Mouse (Mus musculus): Measurements from ENCODE around the gene Nodal.

DNA sequence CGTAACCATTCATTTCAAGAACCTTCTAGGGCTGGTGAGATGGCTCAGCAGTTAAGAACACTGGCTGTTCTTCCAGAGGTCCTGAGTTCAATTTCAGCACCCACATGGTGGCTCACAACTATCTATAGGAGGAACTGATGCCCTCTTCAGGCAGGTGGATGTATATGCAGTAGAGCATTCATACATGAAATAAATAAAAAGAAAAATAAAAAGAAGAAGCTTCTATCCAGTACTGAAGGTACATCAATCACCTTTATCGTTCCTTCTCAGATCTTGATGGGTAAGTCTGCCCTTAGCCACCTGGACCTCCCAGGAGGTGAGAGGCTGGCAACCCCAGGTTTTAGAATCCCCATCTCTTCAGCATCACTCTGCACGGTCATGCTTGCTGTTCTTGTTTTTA, 2.5 kb upstream of the Nodal start:
- no peak for TF ChIP-seq GATA1 (IDR thresholded peaks at IDR 0.05; ENCODE audit: low read length)
- TF ChIP-seq TAL1 (IDR thresholded peaks at IDR 0.05; ENCODE audit: low read length): no peak
